Mouse (Mus musculus) lung, postnatal 0 days (tissue): Measurements from ENCODE around the gene Oaz1.

ENCODE experiments used
- CTCF ChIP-seq: IDR thresholded peaks from 2 replicates; pipeline ENCODE4 v1.5.1; 2016; ENCODE audit warnings: antibody characterized with exemption, mild to moderate bottlenecking
- EP300 ChIP-seq: IDR thresholded peaks from 2 replicates; pipeline ENCODE4 v1.6.1; 2016; ENCODE audit warnings: antibody characterized with exemption, mild to moderate bottlenecking, control low read depth

- TF ChIP-seq CTCF (no peak), EP300 (no peak)
These were observed 12.0 kb downstream of the Oaz1 start for GRCm38 (mm10) chr10:80838346-80838912.
